Comparison of ENCODE assay signal across 7 mouse cellular contexts in genomic region chr8:82774093-82774422, GRCm38 (mm10). TPM values are rescaled to one million over a fixed set of nuclear protein-coding genes. Genes with fewer than 3 reads are reported as not detected.
DNase-seq lines count a peak whose midpoint lies in the region; ATAC-seq lines count a peak whose summit lies in the region.

Gene Zfp330 (minus strand): TSS chr8:82774160.

- peaks cover 23% of the 10 kb centered on the region for H3K36me3 ChIP-seq in embryonic facial prominence, embryonic 12.5 days
- H3K36me3 ChIP-seq in limb, embryonic 11.5 days (ENCODE audit: control insufficient read depth, insufficient read depth, low read length): peaks cover 2% of the 10 kb centered on the region; the same call in 1 of the 2 replicates
- peaks cover 32% of the 10 kb centered on the region for H3K36me3 ChIP-seq in midbrain, embryonic 14.5 days (ENCODE audit: control insufficient read depth, insufficient read depth, low read length)

- H3K4me2 ChIP-seq in embryonic facial prominence, embryonic 12.5 days (replicated peaks): peak within 1 kb of the TSS; percentile 87
- H3K4me2 ChIP-seq in limb, embryonic 11.5 days (ENCODE audit: low read depth, severe bottlenecking): peak within 1 kb of the TSS; percentile 74
- H3K4me2 ChIP-seq in midbrain, embryonic 14.5 days (ENCODE audit: low read length): peak within 1 kb of the TSS; percentile 83

- H3K27ac ChIP-seq in embryonic facial prominence, embryonic 12.5 days: peak within 1 kb of the TSS; percentile 81
- H3K27ac ChIP-seq in limb, embryonic 11.5 days (replicated peaks; ENCODE audit: low read depth, low read length): no peak within 1 kb of the TSS
- H3K27ac ChIP-seq in midbrain, embryonic 14.5 days (replicated peaks; ENCODE audit: low read depth, low read length): peak within 1 kb of the TSS; percentile 77

- no peaks in the 10 kb centered on the region for H3K9me3 ChIP-seq in embryonic facial prominence, embryonic 12.5 days
- no peaks in the 10 kb centered on the region for H3K9me3 ChIP-seq in limb, embryonic 11.5 days (ENCODE audit: control insufficient read depth, low read length)
- no peaks in the 10 kb centered on the region for H3K9me3 ChIP-seq in midbrain, embryonic 14.5 days (ENCODE audit: control insufficient read depth, low read length)

- DNase-seq in adrenal gland, postnatal 25 days: peak; percentile 87
- DNase-seq in heart, adult 11 months: peak; percentile 99
- peak; percentile 92 for DNase-seq in kidney, adult 18-20 months
- peak; percentile 94 for DNase-seq in limb, embryonic 11.5 days (ENCODE audit: low spot score)
- DNase-seq in midbrain, embryonic 14.5 days: peak; percentile 97
- DNase-seq in spleen, adult 18-20 months: peak; percentile 85 to 89

- peak; percentile 92 for ATAC-seq in embryonic facial prominence, embryonic 12.5 days (ENCODE audit: insufficient number of reproducible peaks, insufficient read depth, low FRiP score, low TSS enrichment)
- ATAC-seq in limb, embryonic 11.5 days (ENCODE audit: insufficient number of reproducible peaks, low FRiP score, low TSS enrichment, low read depth): peak; percentile 95
- peak; percentile 97 for ATAC-seq in midbrain, embryonic 14.5 days (ENCODE audit: low FRiP score, low TSS enrichment)

- peak within 1 kb of the TSS; percentile 89 for H3K4me3 ChIP-seq in embryonic facial prominence, embryonic 12.5 days
- peak within 1 kb of the TSS; percentile 83 for H3K4me3 ChIP-seq in limb, embryonic 11.5 days (ENCODE audit: low read depth, low read length)
- peak within 1 kb of the TSS; percentile 88 for H3K4me3 ChIP-seq in midbrain, embryonic 14.5 days (replicated peaks; ENCODE audit: low read depth, low read length)

- peaks cover 7% of the 10 kb centered on the region; the same call in 1 of the 2 replicates for H3K4me1 ChIP-seq in embryonic facial prominence, embryonic 12.5 days
- H3K4me1 ChIP-seq in limb, embryonic 11.5 days (ENCODE audit: control insufficient read depth, insufficient read depth, low read length): no peaks in the 10 kb centered on the region
- peaks cover 6% of the 10 kb centered on the region for H3K4me1 ChIP-seq in midbrain, embryonic 14.5 days (ENCODE audit: control insufficient read depth, insufficient read depth, low read length)

- H3K9ac ChIP-seq in embryonic facial prominence, embryonic 12.5 days: peak within 1 kb of the TSS; percentile 93
- H3K9ac ChIP-seq in limb, embryonic 11.5 days (ENCODE audit: low read length): peak within 1 kb of the TSS; percentile 83
- peak within 1 kb of the TSS; percentile 89 for H3K9ac ChIP-seq in midbrain, embryonic 14.5 days (replicated peaks; ENCODE audit: low read length)

- H3K27me3 ChIP-seq in embryonic facial prominence, embryonic 12.5 days: no peaks in the 10 kb centered on the region
- H3K27me3 ChIP-seq in limb, embryonic 11.5 days (ENCODE audit: control insufficient read depth, insufficient read depth, low read length): no peaks in the 10 kb centered on the region
- no peaks in the 10 kb centered on the region for H3K27me3 ChIP-seq in midbrain, embryonic 14.5 days (ENCODE audit: control insufficient read depth, insufficient read depth, low read length)

- under 1% methylated on average over 16 of the region's 16 CpGs for WGBS in embryonic facial prominence, embryonic 12.5 days
- under 1% methylated on average over 16 of the region's 16 CpGs for WGBS in limb, embryonic 11.5 days
- under 1% methylated on average over 16 of the region's 16 CpGs for WGBS in midbrain, embryonic 14.5 days

RNA-seq across cellular contexts. Expression of gene Zfp330, which starts in this region (rescaled TPM):
- 47.7 TPM in 2 replicates for total RNA-seq in adrenal gland, postnatal 25 days (2021)
- 73.3 and 75.8 TPM in 2 replicates for polyA plus RNA-seq in embryonic facial prominence, embryonic 12.5 days (2016; fragmentation: Nextera tagmentation; extraction: Ambion mirVana)
- 83.1 and 88.4 TPM in 2 replicates for polyA plus RNA-seq in limb, embryonic 11.5 days (2014; fragmentation: Nextera tagmentation; extraction: Ambion mirVana)
- 78.8 and 79.3 TPM in 2 replicates for polyA plus RNA-seq in midbrain, embryonic 14.5 days (2014; fragmentation: Nextera tagmentation; extraction: Ambion mirVana)
